Mouse (Mus musculus) frontal cortex, postnatal 36 days (tissue): Measurements from ENCODE around the gene Zcchc2.

Experiments
- DNase-seq, 2 experiments: peaks; one replicate each; pipeline ENCODE4 v3.0.0; 2022; ENCODE audit warnings: low spot score in 2 of 2

Zcchc2 gene

GRCm38 (mm10) chr1:105988903-105989639 is 1.1 kb upstream of the Zcchc2 start:
- DNase-seq = no peak

- DNase-seq = no peak
Observed at GRCm38 (mm10) chr1:105989640-105989984, 594 bp upstream of the Zcchc2 start.

DNA sequence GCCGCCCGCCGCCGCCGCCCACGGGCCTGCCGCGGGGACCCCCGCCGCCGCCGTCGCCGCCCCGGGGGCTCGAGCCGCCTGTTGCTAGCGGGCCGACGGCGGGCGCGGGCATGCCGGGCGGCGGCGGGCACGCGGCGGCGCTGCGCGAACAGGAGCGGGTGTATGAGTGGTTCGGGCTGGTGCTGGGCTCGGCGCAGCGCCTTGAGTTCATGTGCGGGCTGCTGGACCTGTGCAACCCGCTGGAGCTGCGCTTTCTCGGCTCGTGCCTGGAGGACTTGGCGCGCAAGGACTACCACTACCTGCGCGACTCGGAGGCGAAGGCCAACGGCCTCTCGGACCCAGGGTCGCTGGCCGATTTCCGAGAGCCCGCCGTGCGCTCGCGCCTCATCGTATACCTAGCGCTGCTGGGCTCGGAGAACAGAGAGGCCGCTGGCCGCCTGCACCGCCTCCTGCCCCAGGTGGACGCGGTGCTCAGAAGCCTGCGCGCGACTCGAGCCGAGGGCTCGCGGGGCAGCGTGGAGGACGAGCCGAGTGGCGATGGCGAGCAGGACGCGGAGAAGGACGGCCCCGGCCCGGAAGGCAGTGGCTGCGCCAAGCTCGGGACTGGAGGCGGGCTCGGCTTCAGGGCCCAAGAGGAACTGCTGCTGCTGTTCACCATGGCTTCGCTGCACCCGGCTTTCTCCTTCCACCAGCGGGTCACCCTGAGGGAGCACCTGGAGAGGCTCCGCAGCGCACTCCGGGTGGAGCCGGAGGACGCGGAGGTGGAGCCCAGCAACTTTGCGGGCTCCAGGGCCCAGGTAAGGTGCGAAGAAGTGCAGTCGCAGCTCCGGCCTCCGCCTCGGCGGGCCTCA is 930 bp downstream of the Zcchc2 start:
- DNase-seq = peak; percentile 62 to 68

DNA sequence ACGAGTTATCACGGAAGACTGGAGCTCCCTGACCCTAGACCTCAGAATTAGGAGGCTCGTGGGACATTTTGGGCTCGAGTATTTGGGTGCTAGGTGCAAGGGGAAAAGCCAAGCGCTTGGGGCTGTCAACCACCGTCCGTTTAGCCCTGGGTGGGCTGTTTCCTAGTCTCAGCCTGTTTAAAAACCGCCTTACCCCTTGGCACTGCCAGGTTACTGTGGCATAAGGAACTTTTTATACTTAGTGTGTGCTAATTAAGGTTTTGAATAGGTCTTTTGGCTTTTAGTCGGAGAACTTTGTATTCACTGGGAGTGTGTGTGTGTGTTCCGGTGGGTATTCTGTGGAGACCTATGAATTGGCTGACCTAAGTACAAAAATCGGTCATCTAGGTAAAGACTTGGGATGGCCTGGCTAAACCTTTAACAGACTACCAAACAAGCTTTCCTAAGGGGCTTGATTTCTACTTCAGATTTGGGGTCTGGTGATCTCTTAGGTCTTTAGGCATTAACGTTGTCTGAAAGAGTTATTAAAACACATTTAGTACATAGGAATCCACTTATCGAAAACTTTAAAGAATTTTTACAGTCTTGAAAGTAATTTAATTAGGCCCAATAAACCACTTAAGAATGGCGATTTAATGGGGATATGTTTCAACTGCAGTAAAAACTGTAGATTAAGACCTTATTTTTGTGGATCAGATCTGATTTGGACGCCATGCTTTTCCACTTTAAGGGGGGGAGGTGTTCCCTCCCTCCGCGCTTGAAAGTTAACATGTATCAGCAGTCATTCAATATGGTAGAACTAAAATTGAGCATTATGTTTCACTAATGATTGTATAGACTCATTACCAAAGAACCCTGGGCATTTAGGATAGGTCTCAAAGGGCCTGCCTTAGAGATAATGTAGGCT is 2.0 kb downstream of the Zcchc2 start:
- DNase-seq = no peak

- DNase-seq = no peak
Observed at GRCm38 (mm10) chr1:105993196-105993595, 3.0 kb downstream of the Zcchc2 start.

DNA sequence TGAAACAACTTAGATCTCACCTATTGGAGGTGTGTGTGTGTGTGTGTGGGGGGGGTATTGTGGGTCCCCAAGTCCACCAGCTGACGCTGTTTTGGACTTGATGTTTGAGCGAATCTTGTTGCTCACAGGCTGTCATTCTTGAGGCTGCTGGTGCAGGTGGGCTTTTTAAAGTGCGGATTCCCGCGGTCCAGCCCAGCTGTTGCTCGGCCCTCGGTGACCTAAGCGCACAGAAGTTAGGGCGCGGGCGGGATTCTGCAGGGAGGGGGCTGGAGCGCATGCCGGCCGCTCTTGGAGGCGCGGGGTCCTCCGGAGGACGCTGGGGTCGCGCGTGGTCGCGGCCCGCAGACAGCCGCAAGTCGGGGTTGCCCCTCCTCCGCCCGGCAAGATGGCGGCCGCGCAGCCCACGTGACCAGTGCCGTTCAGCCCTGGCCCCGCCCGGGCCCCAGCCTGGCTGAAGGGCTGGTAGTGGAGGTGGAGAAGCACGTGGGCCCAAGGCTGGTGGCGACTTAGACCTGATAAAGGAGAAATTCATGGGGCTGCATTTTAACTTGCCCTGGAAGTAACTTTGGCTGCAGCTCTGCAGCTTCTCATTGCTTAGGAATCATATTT is 3.5 kb downstream of the Zcchc2 start:
- DNase-seq = peak; percentile 83 to 84

DNA sequence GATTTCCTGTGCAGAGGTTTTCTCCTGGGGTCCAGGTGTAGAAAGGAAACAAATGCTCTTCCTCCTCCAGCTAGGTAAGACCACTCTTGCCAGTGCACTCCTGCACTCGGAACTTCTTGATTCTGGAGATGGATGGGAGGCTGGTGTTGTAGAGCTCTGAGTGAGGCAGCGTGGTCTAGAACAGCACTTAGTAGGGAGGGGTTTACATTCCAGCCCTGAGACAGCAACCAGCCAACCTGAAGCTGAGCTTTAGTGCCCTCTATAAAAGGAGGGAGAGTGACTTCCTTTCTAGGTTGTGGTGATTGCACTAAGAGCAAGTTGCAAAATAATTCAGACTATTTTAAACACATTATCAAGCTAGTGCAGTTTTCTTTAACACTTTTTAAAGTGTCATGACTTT is 5.8 kb downstream of the Zcchc2 start:
- DNase-seq = no peak

GRCm38 (mm10) chr1:105997282-105997681 is 7.1 kb downstream of the Zcchc2 start:
- DNase-seq = no peak

DNA sequence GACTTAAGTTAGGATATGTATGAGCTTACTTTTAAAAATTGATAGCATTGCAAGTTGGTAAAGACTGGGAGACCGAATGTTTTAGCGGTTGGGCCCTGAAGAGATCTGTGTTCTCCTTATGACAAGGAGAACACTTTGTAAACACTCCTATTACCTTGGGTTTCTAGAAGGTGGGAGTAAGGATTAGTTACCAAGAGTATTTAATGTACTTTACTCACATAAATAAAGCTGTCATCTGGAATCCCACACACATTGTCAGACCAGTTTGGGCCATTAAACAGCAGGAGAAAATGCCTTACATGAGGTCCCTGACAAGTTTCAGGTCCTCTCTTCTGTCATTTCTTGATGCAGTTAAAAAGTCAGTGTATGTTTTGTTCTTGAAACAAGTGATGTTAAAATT is 9.6 kb downstream of the Zcchc2 start:
- no peak for DNase-seq

GRCm38 (mm10) chr1:106007581-106007980 is 17.4 kb downstream of the Zcchc2 start:
- no peak for DNase-seq

GRCm38 (mm10) chr1:106011097-106011496 is 20.9 kb downstream of the Zcchc2 start:
- DNase-seq = no peak

- no peak for DNase-seq
Observed at GRCm38 (mm10) chr1:106013759-106014158, 23.6 kb downstream of the Zcchc2 start.

GRCm38 (mm10) chr1:106016262-106016661 is 26.1 kb downstream of the Zcchc2 start:
- DNase-seq = no peak

DNA sequence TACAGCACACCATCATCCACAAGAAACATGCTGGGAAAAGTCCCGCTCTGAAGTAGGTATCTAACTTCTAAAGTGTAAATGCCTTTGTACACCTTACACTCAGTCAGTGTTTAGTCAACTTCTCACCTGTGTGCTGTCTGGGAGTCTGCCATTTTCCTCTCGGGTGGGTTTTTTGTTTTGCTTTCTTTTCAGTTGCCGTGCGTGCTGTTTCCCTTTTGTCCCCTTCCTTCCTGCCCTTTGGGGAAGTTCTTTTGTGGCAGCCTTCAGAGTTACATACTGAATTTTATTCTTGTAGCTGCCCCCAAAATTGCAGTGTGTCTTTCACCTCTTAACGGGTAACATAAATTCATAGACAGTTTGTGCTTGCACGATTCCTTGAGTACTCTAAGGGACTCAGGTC is 29.6 kb downstream of the Zcchc2 start:
- DNase-seq = no peak

DNA sequence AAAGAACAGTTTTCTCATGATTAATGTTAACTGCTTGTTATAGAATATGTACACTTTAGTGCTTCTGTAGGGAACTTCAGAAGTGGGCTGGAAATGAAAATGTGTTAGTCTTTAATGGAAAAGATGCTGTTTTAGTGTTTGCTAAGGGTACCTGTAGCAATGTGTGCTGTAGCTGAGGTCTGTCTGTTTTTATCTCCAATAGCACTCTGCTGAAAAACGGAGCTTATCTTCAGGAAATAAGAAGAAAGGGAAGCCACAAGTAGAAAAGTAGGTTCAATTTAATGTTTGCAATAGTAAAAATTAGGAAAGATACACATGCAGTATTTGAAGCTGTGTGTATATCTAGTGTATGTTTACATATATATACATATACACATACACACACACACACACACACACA is 32.8 kb downstream of the Zcchc2 start:
- DNase-seq = no peak

DNA sequence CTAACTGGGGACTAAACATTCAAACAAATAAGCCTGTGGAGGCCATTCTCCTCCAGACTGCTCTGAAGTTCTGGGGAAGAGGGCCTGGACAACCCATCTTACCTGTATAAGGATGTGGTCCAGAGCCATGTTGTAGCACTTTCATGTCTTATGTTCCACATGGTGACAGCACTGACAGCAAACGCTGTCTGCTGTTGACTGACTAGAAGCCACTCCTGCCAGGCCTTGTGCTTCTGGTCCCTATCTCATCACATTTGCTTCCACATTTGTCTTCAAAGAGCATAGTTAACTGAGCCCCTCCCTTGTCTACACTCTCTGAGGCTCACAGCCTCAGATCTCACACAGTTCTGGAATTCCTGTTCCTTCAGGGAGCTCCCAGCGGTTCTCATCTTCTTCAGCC is 34.0 kb downstream of the Zcchc2 start:
- DNase-seq = no peak

- DNase-seq = no peak
Observed at GRCm38 (mm10) chr1:106024778-106025177, 34.6 kb downstream of the Zcchc2 start.

- DNase-seq = no peak
Observed at GRCm38 (mm10) chr1:106029769-106030168, 39.6 kb downstream of the Zcchc2 start.

DNA sequence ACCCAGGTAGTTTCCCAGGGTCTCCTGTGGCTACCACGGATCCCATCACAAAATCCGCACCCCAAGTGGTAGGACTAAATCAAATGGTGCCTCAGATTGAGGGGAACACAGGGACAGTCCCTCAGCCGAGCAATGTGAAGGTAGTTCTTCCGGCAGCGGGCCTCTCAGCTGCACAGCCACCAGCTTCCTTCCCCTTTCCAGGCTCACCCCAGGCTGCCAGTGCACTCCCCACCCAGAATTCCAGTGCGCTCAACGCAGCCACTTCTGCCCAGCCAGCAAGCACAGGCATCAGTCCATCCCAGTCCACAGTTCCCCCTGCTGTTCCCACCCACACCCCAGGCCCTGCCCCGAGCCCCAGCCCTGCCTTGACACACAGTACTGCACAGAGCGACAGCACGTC is 40.1 kb downstream of the Zcchc2 start:
- DNase-seq = no peak

DNA sequence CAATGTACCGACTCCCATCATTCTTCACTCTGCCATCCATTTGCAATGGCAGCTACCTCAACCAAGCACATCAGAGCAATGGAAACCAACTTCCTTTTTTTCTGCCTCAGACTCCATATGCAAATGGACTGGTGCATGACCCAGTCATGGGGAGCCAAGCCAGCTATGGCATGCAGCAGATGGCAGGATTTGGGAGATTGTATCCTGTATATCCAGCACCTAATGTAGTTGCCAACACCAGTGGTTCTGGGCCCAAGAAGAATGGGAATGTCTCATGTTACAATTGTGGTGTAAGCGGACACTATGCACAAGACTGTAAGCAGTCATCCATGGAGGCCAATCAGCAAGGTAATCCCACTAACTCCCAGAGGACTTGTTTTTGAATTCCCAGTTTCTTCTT is 40.7 kb downstream of the Zcchc2 start:
- no peak for DNase-seq

DNA sequence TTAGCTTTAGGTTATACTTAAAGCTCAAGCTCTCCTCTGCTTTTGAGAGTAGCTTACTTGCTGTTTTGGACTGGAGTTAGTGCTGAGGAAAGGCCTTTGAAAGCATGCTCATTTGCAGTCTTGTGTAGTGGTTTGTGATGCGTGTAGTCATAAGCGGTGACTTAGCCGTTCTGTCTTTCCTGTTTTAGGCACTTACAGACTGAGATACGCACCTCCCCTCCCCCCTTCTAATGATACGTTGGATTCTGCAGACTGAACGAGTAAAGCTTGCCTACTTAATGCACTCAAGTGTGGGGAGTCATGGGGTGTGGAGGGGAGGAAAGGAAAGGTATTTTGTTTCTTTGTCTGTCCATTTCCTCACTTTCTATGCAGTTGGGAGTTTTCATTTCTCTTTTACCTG is 41.7 kb downstream of the Zcchc2 start:
- DNase-seq = no peak

DNA sequence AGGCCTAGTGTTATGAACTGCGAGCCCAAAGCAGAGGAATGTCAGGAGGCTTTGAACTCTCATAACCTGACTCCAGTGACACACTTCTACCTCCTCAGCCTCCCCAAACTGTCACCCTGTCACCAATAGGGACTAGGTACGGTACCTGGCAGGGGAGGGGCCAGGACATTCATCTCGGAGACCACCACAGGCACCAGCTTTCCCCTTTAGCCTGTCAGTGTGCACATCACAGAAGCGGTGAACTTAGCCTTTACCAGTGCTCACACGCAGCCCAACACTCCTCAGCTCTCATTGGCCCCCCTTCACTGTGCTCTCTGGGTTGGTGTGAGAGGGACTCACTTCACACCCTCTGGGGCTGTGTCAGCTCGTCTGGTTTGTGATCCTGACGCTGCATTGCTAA is 44.6 kb downstream of the Zcchc2 start:
- no peak for DNase-seq
